Mouse (Mus musculus): ENCODE measurements at regions not wholly inside any gene's neighbourhood (a gene's known extent, or its start where the extent isn't known, plus 50 kb on each side); places are given as distances from the start of the nearest gene placed in this dataset.

GRCm38 (mm10) chr1:119221901-119222300 lies 168.5 kb upstream of the Gli2 start:
- H3K4me2 ChIP-seq (replicated peaks) = no peak overlapping the region
- H3K4me3 ChIP-seq (replicated peaks; ENCODE audit: low read length) = no peak overlapping the region
- H3K9me3 ChIP-seq (ENCODE audit: control insufficient read depth, low read length) = no peaks in the 10 kb centered on the region
- no peaks in the 10 kb centered on the region for H3K27me3 ChIP-seq (ENCODE audit: control insufficient read depth, insufficient read depth, low read length)
- no peak overlapping the region for H3K9ac ChIP-seq
- H3K27ac ChIP-seq = no peak overlapping the region
- ATAC-seq (ENCODE audit: low FRiP score) = no peak
- no peaks in the 10 kb centered on the region for H3K4me1 ChIP-seq (replicated peaks; ENCODE audit: control insufficient read depth, insufficient read depth, low read length)
- no peak for DNase-seq (ENCODE audit: low spot score)
- H3K36me3 ChIP-seq (replicated peaks; ENCODE audit: control insufficient read depth, insufficient read depth) = no peaks in the 10 kb centered on the region
- WGBS = 89% methylated on average over 6 of the region's 6 CpGs

GRCm38 (mm10) chr1:119221012-119221411 lies 167.6 kb upstream of the Gli2 start:
- no peak overlapping the region for H3K27ac ChIP-seq
- no peaks in the 10 kb centered on the region for H3K27me3 ChIP-seq (ENCODE audit: control insufficient read depth, insufficient read depth, low read length)
- H3K4me1 ChIP-seq (replicated peaks; ENCODE audit: control insufficient read depth, insufficient read depth, low read length) = no peaks in the 10 kb centered on the region
- H3K36me3 ChIP-seq (replicated peaks; ENCODE audit: control insufficient read depth, insufficient read depth) = no peaks in the 10 kb centered on the region
- ATAC-seq (ENCODE audit: low FRiP score) (no peak), DNase-seq (ENCODE audit: low spot score) (no peak)
- H3K9ac ChIP-seq = no peak overlapping the region
- 83% methylated on average over 7 of the region's 7 CpGs for WGBS
- H3K4me2 ChIP-seq (replicated peaks) = no peak overlapping the region
- no peak overlapping the region for H3K4me3 ChIP-seq (replicated peaks; ENCODE audit: low read length)
- no peaks in the 10 kb centered on the region for H3K9me3 ChIP-seq (ENCODE audit: control insufficient read depth, low read length)

- Histone ChIP-seq H3K9me3 (ENCODE audit: control insufficient read depth, low read length) (no peaks in the 10 kb centered on the region), H3K27ac (no peak overlapping the region), H3K4me1 (replicated peaks; ENCODE audit: control insufficient read depth, insufficient read depth, low read length) (no peaks in the 10 kb centered on the region), H3K4me2 (replicated peaks) (no peak overlapping the region), H3K9ac (no peak overlapping the region), H3K4me3 (replicated peaks; ENCODE audit: low read length) (no peak overlapping the region), H3K27me3 (ENCODE audit: control insufficient read depth, insufficient read depth, low read length) (no peaks in the 10 kb centered on the region), H3K36me3 (replicated peaks; ENCODE audit: control insufficient read depth, insufficient read depth) (no peaks in the 10 kb centered on the region)
- WGBS = 79% methylated on average over 10 of the region's 10 CpGs
- DNase-seq (ENCODE audit: low spot score) (no peak), ATAC-seq (ENCODE audit: low FRiP score) (no peak)
Observed at GRCm38 (mm10) chr1:119219817-119220216, 166.4 kb upstream of the Gli2 start.

- no peaks in the 10 kb centered on the region for H3K4me1 ChIP-seq (replicated peaks; ENCODE audit: control insufficient read depth, insufficient read depth, low read length)
- WGBS = 57% methylated on average over 4 of the region's 4 CpGs
- ATAC-seq (ENCODE audit: low FRiP score) (no peak), DNase-seq (ENCODE audit: low spot score) (no peak)
- no peaks in the 10 kb centered on the region for H3K27me3 ChIP-seq (ENCODE audit: control insufficient read depth, insufficient read depth, low read length)
- no peak overlapping the region for H3K27ac ChIP-seq
- no peak overlapping the region for H3K4me2 ChIP-seq (replicated peaks)
- H3K9ac ChIP-seq = no peak overlapping the region
- H3K9me3 ChIP-seq (ENCODE audit: control insufficient read depth, low read length) = no peaks in the 10 kb centered on the region
- no peak overlapping the region for H3K4me3 ChIP-seq (replicated peaks; ENCODE audit: low read length)
- H3K36me3 ChIP-seq (replicated peaks; ENCODE audit: control insufficient read depth, insufficient read depth) = no peaks in the 10 kb centered on the region
Observed at GRCm38 (mm10) chr1:119217387-119217786, 164.0 kb upstream of the Gli2 start.

- Histone ChIP-seq H3K27me3 (ENCODE audit: control insufficient read depth, insufficient read depth, low read length) (no peaks in the 10 kb centered on the region; the same call in 1 of the 2 replicates), H3K36me3 (replicated peaks; ENCODE audit: control insufficient read depth, insufficient read depth) (no peaks in the 10 kb centered on the region), H3K9ac (no peak overlapping the region), H3K27ac (no peak overlapping the region), H3K4me1 (replicated peaks; ENCODE audit: control insufficient read depth, insufficient read depth, low read length) (no peaks in the 10 kb centered on the region), H3K4me3 (replicated peaks; ENCODE audit: low read length) (no peak overlapping the region), H3K4me2 (replicated peaks) (no peak overlapping the region), H3K9me3 (ENCODE audit: control insufficient read depth, low read length) (no peaks in the 10 kb centered on the region)
- 68% methylated on average over 7 of the region's 7 CpGs for WGBS
- DNase-seq (ENCODE audit: low spot score) (no peak), ATAC-seq (ENCODE audit: low FRiP score) (no peak)
Observed at GRCm38 (mm10) chr1:119209607-119210007, 156.2 kb upstream of the Gli2 start.

GRCm38 (mm10) chr1:119202456-119202855 lies 149.0 kb upstream of the Gli2 start:
- H3K4me3 ChIP-seq (replicated peaks; ENCODE audit: low read length) = no peak overlapping the region
- DNase-seq (ENCODE audit: low spot score) (no peak), ATAC-seq (ENCODE audit: low FRiP score) (no peak)
- no peaks in the 10 kb centered on the region for H3K36me3 ChIP-seq (replicated peaks; ENCODE audit: control insufficient read depth, insufficient read depth)
- H3K9me3 ChIP-seq (ENCODE audit: control insufficient read depth, low read length) = no peaks in the 10 kb centered on the region
- H3K27me3 ChIP-seq (ENCODE audit: control insufficient read depth, insufficient read depth, low read length) = no peaks in the 10 kb centered on the region
- 69% methylated on average over 6 of the region's 6 CpGs for WGBS
- H3K27ac ChIP-seq = no peak overlapping the region
- H3K4me2 ChIP-seq (replicated peaks) = no peak overlapping the region
- H3K9ac ChIP-seq = no peak overlapping the region
- peaks cover 3% of the 10 kb centered on the region; the same call in 1 of the 2 replicates for H3K4me1 ChIP-seq (replicated peaks; ENCODE audit: control insufficient read depth, insufficient read depth, low read length)

GRCm38 (mm10) chr1:119197415-119197700 lies 143.9 kb upstream of the Gli2 start:
- no peak overlapping the region for H3K4me2 ChIP-seq (replicated peaks)

GRCm38 (mm10) chr1:119196674-119197414 lies 143.4 kb upstream of the Gli2 start:
- no peak for DNase-seq (ENCODE audit: low spot score)
- Histone ChIP-seq H3K4me2 (replicated peaks) (no peak overlapping the region), H3K4me1 (replicated peaks; ENCODE audit: control insufficient read depth, insufficient read depth, low read length) (peaks cover 11% of the 10 kb centered on the region)

More at GRCm38 (mm10) chr1:119197415-119197700, 143.9 kb upstream of the Gli2 start:
- peak; percentile 53 for ATAC-seq (ENCODE audit: low FRiP score)
- H3K9ac ChIP-seq = no peak overlapping the region
- H3K27me3 ChIP-seq (ENCODE audit: control insufficient read depth, insufficient read depth, low read length) = no peaks in the 10 kb centered on the region
- DNase-seq (ENCODE audit: low spot score) = no peak
- H3K9me3 ChIP-seq (ENCODE audit: control insufficient read depth, low read length) = no peaks in the 10 kb centered on the region
- 30% methylated on average over 7 of the region's 7 CpGs for WGBS
- H3K4me3 ChIP-seq (replicated peaks; ENCODE audit: low read length) = no peak overlapping the region
- peaks cover 11% of the 10 kb centered on the region for H3K4me1 ChIP-seq (replicated peaks; ENCODE audit: control insufficient read depth, insufficient read depth, low read length)
- no peaks in the 10 kb centered on the region for H3K36me3 ChIP-seq (replicated peaks; ENCODE audit: control insufficient read depth, insufficient read depth)
- no peak overlapping the region for H3K27ac ChIP-seq

GRCm38 (mm10) chr1:119194533-119194932 lies 141.1 kb upstream of the Gli2 start:
- Histone ChIP-seq H3K27ac (no peak overlapping the region), H3K9ac (no peak overlapping the region), H3K4me1 (replicated peaks; ENCODE audit: control insufficient read depth, insufficient read depth, low read length) (peaks cover 12% of the 10 kb centered on the region), H3K4me3 (replicated peaks; ENCODE audit: low read length) (no peak overlapping the region), H3K36me3 (replicated peaks; ENCODE audit: control insufficient read depth, insufficient read depth) (no peaks in the 10 kb centered on the region), H3K4me2 (replicated peaks) (no peak overlapping the region), H3K27me3 (ENCODE audit: control insufficient read depth, insufficient read depth, low read length) (no peaks in the 10 kb centered on the region), H3K9me3 (ENCODE audit: control insufficient read depth, low read length) (no peaks in the 10 kb centered on the region)
- ATAC-seq (ENCODE audit: low FRiP score) (no peak), DNase-seq (ENCODE audit: low spot score) (no peak)
- 43% methylated on average over 6 of the region's 6 CpGs for WGBS

More at GRCm38 (mm10) chr1:119196674-119197414, 143.4 kb upstream of the Gli2 start:
- 18% methylated on average over 13 of the region's 13 CpGs for WGBS
- Histone ChIP-seq H3K9ac (no peak overlapping the region), H3K9me3 (ENCODE audit: control insufficient read depth, low read length) (no peaks in the 10 kb centered on the region), H3K27ac (no peak overlapping the region), H3K27me3 (ENCODE audit: control insufficient read depth, insufficient read depth, low read length) (no peaks in the 10 kb centered on the region), H3K4me3 (replicated peaks; ENCODE audit: low read length) (no peak overlapping the region), H3K36me3 (replicated peaks; ENCODE audit: control insufficient read depth, insufficient read depth) (no peaks in the 10 kb centered on the region)
- peak; percentile 63 for ATAC-seq (ENCODE audit: low FRiP score)

GRCm38 (mm10) chr1:119191177-119191576 lies 137.8 kb upstream of the Gli2 start:
- DNase-seq (ENCODE audit: low spot score) (no peak), ATAC-seq (ENCODE audit: low FRiP score) (no peak)
- Histone ChIP-seq H3K27ac (no peak overlapping the region), H3K4me3 (replicated peaks; ENCODE audit: low read length) (no peak overlapping the region), H3K9me3 (ENCODE audit: control insufficient read depth, low read length) (no peaks in the 10 kb centered on the region), H3K9ac (no peak overlapping the region), H3K27me3 (ENCODE audit: control insufficient read depth, insufficient read depth, low read length) (no peaks in the 10 kb centered on the region), H3K4me1 (replicated peaks; ENCODE audit: control insufficient read depth, insufficient read depth, low read length) (peaks cover 4% of the 10 kb centered on the region; the same call in 1 of the 2 replicates), H3K4me2 (replicated peaks) (no peak overlapping the region), H3K36me3 (replicated peaks; ENCODE audit: control insufficient read depth, insufficient read depth) (no peaks in the 10 kb centered on the region)
- 92% methylated on average over 2 of the region's 2 CpGs for WGBS

All from hindbrain, embryonic 14.5 days (tissue).